Mouse (Mus musculus) kidney, embryonic 16.5 days (tissue): ENCODE measurements at regions not wholly inside any gene's neighbourhood (a gene's known extent, or its start where the extent isn't known, plus 50 kb on each side); places are given as distances from the start of the nearest gene placed in this dataset.

Experiments used
- ATAC-seq: fragments of 200-750 bp; cut with Nextera tagmentation; 2 replicates; pipeline ENCODE4 v1.8.0; 2017; ENCODE audit warnings: moderate TSS enrichment; ENCODE audit not compliant: low FRiP score, low TSS enrichment
- H3K27ac ChIP-seq: fragments of 300-500 bp; sonication (generic); 2 replicates; pipeline ENCODE4 v1.5.1; 2014; ENCODE audit warnings: low read length
- H3K27me3 ChIP-seq: fragments of 300-500 bp; sonication (generic); 2 replicates; pipeline ENCODE4 v1.6.1; 2014; ENCODE audit warnings: low read length, control low read depth, mixed read lengths; ENCODE audit not compliant: insufficient read depth
- H3K36me3 ChIP-seq: fragments of 300-500 bp; sonication (generic); 2 replicates; pipeline ENCODE4 v1.6.1; 2014; ENCODE audit warnings: low read length, control low read depth, mixed read lengths; ENCODE audit not compliant: insufficient read depth
- H3K4me1 ChIP-seq: fragments of 300-500 bp; sonication (generic); 2 replicates; pipeline ENCODE4 v1.6.1; 2014; ENCODE audit warnings: low read length, control low read depth, mixed read lengths; ENCODE audit not compliant: insufficient read depth
- H3K4me2 ChIP-seq: fragments of 300-500 bp; sonication (generic); replicated peaks from 2 replicates; pipeline ENCODE4 v1.6.1; 2014; ENCODE audit warnings: low read depth, low read length
- H3K4me3 ChIP-seq: fragments of 300-500 bp; sonication (generic); 2 replicates; pipeline ENCODE4 v1.5.1; 2014; ENCODE audit warnings: mild to moderate bottlenecking, low read length
- H3K9ac ChIP-seq: fragments of 300-500 bp; sonication (generic); replicated peaks from 2 replicates; pipeline ENCODE4 v1.6.1; 2014; ENCODE audit warnings: low read length
- H3K9me3 ChIP-seq: fragments of 300-500 bp; sonication (generic); 2 replicates; pipeline ENCODE4 v1.6.1; 2016; ENCODE audit warnings: low read length, control low read depth
- WGBS: fragments of 180-500 bp; shearing (Covaris S2); extraction: QIAGEN DNeasy Blood & Tissue Kit; methylation state at CpG from one replicate; pipeline ENCODE4 v1.1.7; 2014; 5-methylcytosine and 5-hydroxymethylcytosine counted together

GRCm38 (mm10) chr19:28178114-28178513 lies 167.1 kb upstream of the Rfx3 start:
- H3K9me3 ChIP-seq = peaks cover 5% of the 10 kb centered on the region
- no peak overlapping the region for H3K27ac ChIP-seq
- 86% methylated on average over 6 of the region's 6 CpGs for WGBS
- no peaks in the 10 kb centered on the region for H3K4me1 ChIP-seq
- no peak overlapping the region for H3K9ac ChIP-seq
- no peak overlapping the region for H3K4me2 ChIP-seq
- no peak overlapping the region for H3K4me3 ChIP-seq
- no peaks in the 10 kb centered on the region for H3K36me3 ChIP-seq
- no peak for ATAC-seq
- no peaks in the 10 kb centered on the region for H3K27me3 ChIP-seq

GRCm38 (mm10) chr19:28176821-28177220 lies 165.9 kb upstream of the Rfx3 start:
- H3K9me3 ChIP-seq = peaks cover 5% of the 10 kb centered on the region
- no peak for ATAC-seq
- H3K27me3 ChIP-seq = no peaks in the 10 kb centered on the region
- H3K27ac ChIP-seq = no peak overlapping the region
- WGBS = 82% methylated on average over 6 of the region's 6 CpGs
- no peak overlapping the region for H3K9ac ChIP-seq
- no peaks in the 10 kb centered on the region for H3K36me3 ChIP-seq
- H3K4me1 ChIP-seq = peaks cover 3% of the 10 kb centered on the region; the same call in 1 of the 2 replicates
- H3K4me2 ChIP-seq = no peak overlapping the region
- no peak overlapping the region for H3K4me3 ChIP-seq

GRCm38 (mm10) chr19:28171836-28172534 lies 161.0 kb upstream of the Rfx3 start:
- 73% methylated on average over 11 of the region's 11 CpGs for WGBS
- peaks cover 3% of the 10 kb centered on the region; the same call in 1 of the 2 replicates for H3K4me1 ChIP-seq
- no peak for ATAC-seq
- no peak overlapping the region for H3K4me3 ChIP-seq
- no peaks in the 10 kb centered on the region for H3K27me3 ChIP-seq
- peak overlapping the region; percentile 78 for H3K27ac ChIP-seq
- H3K4me2 ChIP-seq = no peak overlapping the region
- no peak overlapping the region for H3K9ac ChIP-seq
- no peaks in the 10 kb centered on the region for H3K9me3 ChIP-seq
- no peaks in the 10 kb centered on the region for H3K36me3 ChIP-seq

- Histone ChIP-seq H3K9me3 (no peaks in the 10 kb centered on the region), H3K4me3 (no peak overlapping the region), H3K9ac (no peak overlapping the region), H3K27me3 (no peaks in the 10 kb centered on the region), H3K4me1 (peaks cover 6% of the 10 kb centered on the region; the same call in 1 of the 2 replicates), H3K36me3 (no peaks in the 10 kb centered on the region), H3K4me2 (no peak overlapping the region), H3K27ac (no peak overlapping the region)
- ATAC-seq = no peak
- 80% methylated on average over 12 of the region's 12 CpGs for WGBS
Measured at GRCm38 (mm10) chr19:28167451-28168165, 156.6 kb upstream of the Rfx3 start.

GRCm38 (mm10) chr19:28166626-28167025 lies 155.7 kb upstream of the Rfx3 start:
- Histone ChIP-seq H3K27ac (no peak overlapping the region), H3K4me2 (no peak overlapping the region), H3K9ac (no peak overlapping the region), H3K36me3 (no peaks in the 10 kb centered on the region), H3K4me3 (no peak overlapping the region), H3K27me3 (no peaks in the 10 kb centered on the region), H3K4me1 (0 out of 2 replicates have a peak, but pooled peaks cover 3% of the 10 kb centered on the region), H3K9me3 (no peaks in the 10 kb centered on the region)
- 82% methylated on average over 7 of the region's 7 CpGs for WGBS
- no peak for ATAC-seq

GRCm38 (mm10) chr19:28165901-28166361 lies 155.0 kb upstream of the Rfx3 start:
- WGBS = 36% methylated on average over 15 of the region's 15 CpGs
- H3K27me3 ChIP-seq = no peaks in the 10 kb centered on the region
- H3K9ac ChIP-seq = no peak overlapping the region
- peak; percentile 86 for ATAC-seq
- H3K36me3 ChIP-seq = no peaks in the 10 kb centered on the region
- H3K27ac ChIP-seq = no peak overlapping the region
- H3K4me1 ChIP-seq = 0 out of 2 replicates have a peak, but pooled peaks cover 3% of the 10 kb centered on the region
- peak overlapping the region; percentile 32 for H3K4me3 ChIP-seq
- H3K9me3 ChIP-seq = no peaks in the 10 kb centered on the region
- H3K4me2 ChIP-seq = peak overlapping the region; percentile 29

- WGBS = 81% methylated on average over 6 of the region's 6 CpGs
- H3K4me2 ChIP-seq = no peak overlapping the region
- no peak for ATAC-seq
Measured at GRCm38 (mm10) chr19:28163195-28163594, 152.2 kb upstream of the Rfx3 start.

GRCm38 (mm10) chr19:28160582-28160981 lies 149.6 kb upstream of the Rfx3 start:
- ATAC-seq = no peak
- H3K27me3 ChIP-seq = no peaks in the 10 kb centered on the region
- H3K9ac ChIP-seq = no peak overlapping the region
- no peak overlapping the region for H3K4me2 ChIP-seq
- peaks cover 3% of the 10 kb centered on the region; the same call in 1 of the 2 replicates for H3K9me3 ChIP-seq
- H3K36me3 ChIP-seq = no peaks in the 10 kb centered on the region
- no peaks in the 10 kb centered on the region for H3K4me1 ChIP-seq
- H3K4me3 ChIP-seq = no peak overlapping the region
- 82% methylated on average over 4 of the region's 4 CpGs for WGBS
- H3K27ac ChIP-seq = no peak overlapping the region

More at GRCm38 (mm10) chr19:28163195-28163594, 152.2 kb upstream of the Rfx3 start:
- H3K27me3 ChIP-seq = no peaks in the 10 kb centered on the region
- peaks cover 3% of the 10 kb centered on the region; the same call in 1 of the 2 replicates for H3K9me3 ChIP-seq
- H3K9ac ChIP-seq = no peak overlapping the region
- 0 out of 2 replicates have a peak, but pooled peaks cover 3% of the 10 kb centered on the region for H3K4me1 ChIP-seq
- H3K4me3 ChIP-seq = no peak overlapping the region
- H3K27ac ChIP-seq = no peak overlapping the region
- no peaks in the 10 kb centered on the region for H3K36me3 ChIP-seq

- H3K9me3 ChIP-seq = peaks cover 3% of the 10 kb centered on the region; the same call in 1 of the 2 replicates
- ATAC-seq = no peak
- no peaks in the 10 kb centered on the region for H3K36me3 ChIP-seq
- no peaks in the 10 kb centered on the region for H3K27me3 ChIP-seq
- no peak overlapping the region for H3K4me3 ChIP-seq
- no peaks in the 10 kb centered on the region for H3K4me1 ChIP-seq
- no peak overlapping the region for H3K4me2 ChIP-seq
- H3K27ac ChIP-seq = no peak overlapping the region
- WGBS = 70% methylated on average over 3 of the region's 3 CpGs
- no peak overlapping the region for H3K9ac ChIP-seq
Measured at GRCm38 (mm10) chr19:28157196-28157595, 146.2 kb upstream of the Rfx3 start.

GRCm38 (mm10) chr19:28137581-28137980 lies 126.6 kb upstream of the Rfx3 start:
- no peak overlapping the region for H3K4me2 ChIP-seq
- no peaks in the 10 kb centered on the region for H3K36me3 ChIP-seq
- ATAC-seq = no peak
- H3K27me3 ChIP-seq = no peaks in the 10 kb centered on the region
- no peak overlapping the region for H3K27ac ChIP-seq
- H3K9ac ChIP-seq = no peak overlapping the region
- no peaks in the 10 kb centered on the region for H3K9me3 ChIP-seq
- H3K4me1 ChIP-seq = no peaks in the 10 kb centered on the region
- 64% methylated on average over 10 of the region's 10 CpGs for WGBS
- no peak overlapping the region for H3K4me3 ChIP-seq
